Mouse (Mus musculus): ENCODE data around the gene Tpbpa. TPM values are rescaled to one million over a fixed set of nuclear protein-coding genes. Genes with fewer than 3 reads are reported as not detected.

Gene Tpbpa
- polyA plus RNA-seq, 1 experiment from 2014 or later = not detected

Other genes with a start within 250 kb of the Tpbpa start
- gene BC051665, start 155.6 kb downstream of the Tpbpa start, polyA plus RNA-seq (2016; fragmentation: Nextera tagmentation; extraction: Ambion mirVana) = not detected in 2 replicates
- gene Ctsll3, start 139.1 kb downstream of the Tpbpa start, polyA plus RNA-seq (2016; fragmentation: Nextera tagmentation; extraction: Ambion mirVana) = not detected in 2 replicates
- 0.11 TPM in 1 of 2 replicates, not detected in the other for gene 4930486L24Rik, start 77.5 kb downstream of the Tpbpa start, polyA plus RNA-seq (2016; fragmentation: Nextera tagmentation; extraction: Ambion mirVana)
- gene Gm49392, start 45.1 kb downstream of the Tpbpa start, polyA plus RNA-seq (2016; fragmentation: Nextera tagmentation; extraction: Ambion mirVana) = 0.24 TPM in 1 of 2 replicates, not detected in the other
- 1.3 and 2.2 TPM in 2 replicates for gene Ctla2b, start 44.5 kb downstream of the Tpbpa start, polyA plus RNA-seq (2016; fragmentation: Nextera tagmentation; extraction: Ambion mirVana)
- gene Tpbpb, start 37.1 kb downstream of the Tpbpa start, polyA plus RNA-seq (2016; fragmentation: Nextera tagmentation; extraction: Ambion mirVana) = not detected in 2 replicates
- gene Gm49393, start 6.4 kb downstream of the Tpbpa start, polyA plus RNA-seq (2016; fragmentation: Nextera tagmentation; extraction: Ambion mirVana) = not detected in 2 replicates
- gene Gm49391, start 5.4 kb downstream of the Tpbpa start, polyA plus RNA-seq (2016; fragmentation: Nextera tagmentation; extraction: Ambion mirVana) = 1.1 and 1.8 TPM in 2 replicates
- 12.6 and 13.7 TPM in 2 replicates for gene Ctla2a, start 5.4 kb downstream of the Tpbpa start, polyA plus RNA-seq (2016; fragmentation: Nextera tagmentation; extraction: Ambion mirVana)
- not detected in 2 replicates for gene Ctsj, start 64.0 kb upstream of the Tpbpa start, polyA plus RNA-seq (2016; fragmentation: Nextera tagmentation; extraction: Ambion mirVana)
- not detected in 2 replicates for gene Ctsq, start 98.6 kb upstream of the Tpbpa start, polyA plus RNA-seq (2016; fragmentation: Nextera tagmentation; extraction: Ambion mirVana)
- not detected in 2 replicates for gene Ctsr, start 222.3 kb upstream of the Tpbpa start, polyA plus RNA-seq (2016; fragmentation: Nextera tagmentation; extraction: Ambion mirVana)